Mouse (Mus musculus): Measurements from ENCODE around the gene 4933412E24Rik.

Gene 4933412E24Rik
- long read RNA-seq, experiment 1: 0 reads
- long read RNA-seq, experiment 2: 0 reads

DNA sequence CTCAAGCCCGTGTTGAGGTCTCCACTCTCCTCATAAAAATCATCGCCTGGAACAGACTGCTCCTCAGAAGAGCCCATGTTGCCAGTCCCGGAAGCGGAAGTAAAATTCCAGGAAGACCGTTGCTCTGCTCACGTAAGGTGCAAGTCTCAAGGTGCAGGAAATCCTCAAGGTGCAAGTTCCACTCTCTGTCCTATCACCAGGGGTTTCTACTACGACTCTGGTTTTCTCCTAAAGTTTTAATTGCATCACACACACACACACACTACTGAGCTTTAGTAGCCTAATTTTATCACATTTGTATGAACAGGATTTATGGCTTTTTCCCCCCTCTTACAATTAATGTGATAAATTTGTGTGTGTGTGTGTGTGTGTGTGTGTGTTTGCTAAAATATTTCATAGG, at the start of gene 4933412E24Rik:
Gene 4933412E24Rik (minus strand): TSS at position 101 of the 400 bp plus-strand sequence.
- intact Hi-C loops (cut with DNase I): no loop called here

- intact Hi-C loops (cut with DNase I): no loop called here
Observed at GRCm38 (mm10) chr15:60030728-60031127, 14.3 kb upstream of the 4933412E24Rik start.

- intact Hi-C loops (cut with DNase I): no loop called here
Observed at GRCm38 (mm10) chr15:60021256-60021655, 4.8 kb upstream of the 4933412E24Rik start.

GRCm38 (mm10) chr15:60010199-60010598, 6.2 kb downstream of the 4933412E24Rik start:
- intact Hi-C loops (cut with DNase I): no loop called here

GRCm38 (mm10) chr15:60009610-60010009, 6.8 kb downstream of the 4933412E24Rik start:
- intact Hi-C loops (cut with DNase I): no loop called here

DNA sequence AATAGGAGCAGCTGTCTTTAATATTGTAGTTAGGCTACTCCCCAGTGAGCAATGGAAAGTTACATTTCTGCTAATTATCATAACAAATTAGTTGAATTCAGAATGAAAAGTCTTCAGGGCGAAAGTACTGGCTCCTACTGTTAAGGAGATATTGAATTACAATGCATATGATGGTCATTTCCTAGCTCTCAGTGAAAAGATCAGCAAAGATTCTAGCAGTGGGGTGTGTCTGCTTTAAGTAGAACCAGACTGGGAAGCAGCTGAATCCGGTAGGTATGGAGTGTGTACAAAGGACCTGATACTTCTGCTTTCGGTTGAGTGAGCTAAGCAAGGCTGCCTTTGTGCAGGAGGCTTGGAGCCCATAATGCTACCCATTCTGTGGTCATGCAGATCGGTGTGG, 32.6 kb downstream of the 4933412E24Rik start:
- intact Hi-C loops (cut with DNase I): no loop called here

DNA sequence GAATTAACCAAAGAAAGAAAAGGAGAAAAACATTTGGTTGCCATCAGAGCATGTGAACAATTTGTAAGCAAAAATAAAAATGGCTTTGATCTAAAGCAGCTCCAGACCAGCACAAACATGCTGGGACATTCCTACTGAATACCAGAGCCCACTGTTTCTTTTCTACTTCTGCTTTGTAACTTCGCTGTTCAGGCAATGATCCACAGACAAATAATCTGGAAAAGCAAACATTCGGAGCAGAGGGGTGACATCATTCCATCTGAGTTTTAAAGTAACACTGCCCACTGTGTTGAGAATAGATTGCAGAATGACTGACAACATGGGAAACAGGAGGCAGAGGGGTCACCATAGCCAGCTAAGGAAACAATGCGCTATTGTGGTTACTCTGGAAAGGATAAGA, 41.1 kb downstream of the 4933412E24Rik start:
- intact Hi-C loops (cut with DNase I): no loop called here

DNA sequence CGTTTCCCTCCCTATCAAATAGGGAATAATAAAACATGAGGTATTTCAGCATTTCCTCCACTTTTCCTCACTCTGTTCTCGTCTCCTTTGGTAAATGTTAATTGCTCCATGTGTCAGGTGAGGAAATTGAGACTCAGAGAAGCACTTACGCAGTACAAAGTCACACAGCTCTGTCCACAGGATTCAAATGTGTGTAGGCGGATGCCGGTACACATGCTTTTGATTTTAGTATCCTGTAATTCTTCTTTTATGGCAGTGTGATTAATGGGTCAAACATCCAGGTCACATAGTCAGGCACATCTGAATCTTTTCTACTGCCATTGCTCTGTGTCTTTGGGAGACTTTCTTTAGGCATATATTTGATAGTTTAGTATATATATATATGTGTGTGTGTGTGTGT, 41.8 kb downstream of the 4933412E24Rik start:
- intact Hi-C loops (cut with DNase I): no loop called here

DNA sequence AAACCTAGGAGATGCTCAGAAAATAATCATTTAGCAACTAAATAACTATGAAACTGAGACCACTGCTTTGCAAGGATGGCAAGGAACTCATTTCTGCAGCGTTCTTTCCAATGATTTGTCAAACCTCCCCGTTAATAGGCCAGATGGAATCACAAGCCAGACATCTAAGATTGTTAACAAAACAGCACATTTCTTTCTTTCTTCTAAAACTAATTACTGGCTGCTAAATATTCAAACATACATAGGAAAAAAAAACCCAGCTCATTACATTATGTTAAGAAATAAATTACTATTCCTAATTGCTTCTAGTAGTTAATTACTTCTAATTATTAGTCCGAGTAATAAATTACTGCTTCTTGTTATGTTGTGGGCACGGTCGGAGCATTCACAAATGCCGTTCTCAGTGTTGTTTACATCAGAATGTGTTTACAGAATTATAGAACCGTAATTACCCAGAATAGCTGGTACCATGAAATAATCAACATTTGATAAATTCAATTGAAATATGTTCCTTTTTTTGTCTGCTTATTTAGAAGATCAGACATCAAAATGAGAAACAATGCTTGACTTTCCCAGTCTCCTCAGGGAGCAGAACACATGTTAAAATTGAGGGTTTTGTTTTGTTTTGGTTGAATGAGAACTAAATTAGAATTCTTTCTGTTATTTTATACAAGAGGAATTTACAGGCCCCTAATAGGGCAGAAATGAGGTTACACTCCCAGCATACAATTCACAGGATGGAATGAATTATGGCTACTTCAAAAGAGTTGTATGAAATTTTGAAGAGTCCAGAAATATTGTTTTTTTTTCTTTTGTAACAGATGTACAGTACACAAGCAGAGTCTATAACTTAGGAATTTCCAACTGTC, 42.5 kb downstream of the 4933412E24Rik start:
- intact Hi-C loops (cut with DNase I): no loop called here

All from adrenal gland (tissue).